Mouse (Mus musculus): Measurements from ENCODE around the gene Prl8a9.

Prl8a9 gene

DNA sequence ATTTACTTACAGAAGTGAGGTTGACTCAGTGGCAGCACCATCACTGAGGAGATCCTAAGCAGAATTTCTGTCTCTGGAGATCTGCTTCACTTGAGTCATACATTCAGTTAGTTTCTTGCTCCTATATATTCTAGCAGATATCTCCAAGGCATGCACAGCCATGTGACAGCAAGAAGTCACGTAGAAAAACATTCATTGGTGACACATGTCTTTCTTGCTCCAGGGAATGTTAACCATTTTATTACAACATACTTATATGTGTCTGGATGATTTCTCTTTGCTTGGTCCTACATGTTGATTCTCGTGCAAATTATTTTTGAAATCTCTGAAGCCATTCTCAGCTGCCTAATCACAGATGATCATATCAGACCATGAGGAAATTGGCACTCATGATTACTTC is at the start of gene Prl8a9:
Prl8a9 (minus strand) TSS at position 101 of the 400 bp plus-strand sequence.
- no peak for DNase-seq

DNA sequence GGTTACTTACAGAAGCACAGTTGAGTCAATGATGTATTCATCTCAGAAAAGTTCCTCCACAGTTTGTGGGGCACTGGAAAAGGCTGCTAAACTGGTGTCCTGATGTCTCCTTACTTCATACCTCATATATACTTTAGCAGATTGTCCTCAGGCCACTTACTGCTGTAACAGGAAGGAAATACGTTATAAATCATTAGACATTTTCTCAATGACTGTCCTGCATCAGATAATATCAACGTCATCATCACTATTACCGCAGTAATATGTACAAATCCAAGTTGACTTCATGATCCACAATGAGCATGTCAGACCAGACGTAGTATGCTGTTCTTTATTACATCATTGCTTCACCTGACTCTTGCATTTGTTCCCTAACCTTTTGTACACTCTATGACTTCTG is 46.1 kb upstream of the Prl8a9 start, which contains the start of gene Prl7b1:
Prl7b1 (minus strand) TSS at position 101 of the 400 bp plus-strand sequence.
- no peak for DNase-seq

DNA sequence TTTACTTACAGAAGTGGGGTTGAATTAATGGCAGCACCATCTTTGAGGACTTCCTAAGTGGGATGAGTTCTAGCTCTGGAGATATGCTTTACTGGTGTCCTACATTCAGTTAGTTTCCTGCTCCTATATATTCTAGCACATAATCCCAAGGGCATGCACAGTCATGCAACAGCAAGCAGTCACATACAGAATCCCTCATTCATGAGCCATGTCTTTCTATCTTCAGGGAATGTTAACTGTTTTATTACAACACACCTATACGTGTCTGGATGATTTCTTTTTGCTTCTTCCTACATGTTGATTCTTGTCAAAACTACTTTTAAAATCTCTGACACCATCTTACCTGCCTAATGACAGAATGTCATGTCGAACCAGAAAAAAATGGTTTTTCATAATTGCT is 17.7 kb upstream of the Prl8a9 start, which contains the start of gene Prl8a1:
Prl8a1 (minus strand) TSS at position 101 of the 400 bp plus-strand sequence.
- no peak for DNase-seq

DNA sequence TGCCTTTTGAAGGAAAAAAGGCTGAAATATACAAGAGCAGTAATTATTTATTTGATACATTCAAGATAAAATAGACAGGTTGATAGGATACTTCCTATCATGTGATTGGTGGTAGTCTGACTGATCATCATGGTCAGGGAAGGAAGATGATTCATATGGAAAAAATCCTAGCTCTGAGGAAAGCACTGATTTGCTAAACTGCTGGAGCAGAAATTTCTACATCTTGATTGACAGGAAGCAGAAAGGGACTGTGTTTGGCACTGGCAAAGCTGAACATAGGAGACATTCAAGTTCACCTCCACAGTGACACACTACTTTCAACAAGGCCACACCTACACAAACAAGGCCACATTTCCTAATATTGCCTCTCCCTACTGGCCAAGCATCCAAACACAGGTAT is 11.1 kb downstream of the Prl8a9 start:
- DNase-seq = no peak

DNA sequence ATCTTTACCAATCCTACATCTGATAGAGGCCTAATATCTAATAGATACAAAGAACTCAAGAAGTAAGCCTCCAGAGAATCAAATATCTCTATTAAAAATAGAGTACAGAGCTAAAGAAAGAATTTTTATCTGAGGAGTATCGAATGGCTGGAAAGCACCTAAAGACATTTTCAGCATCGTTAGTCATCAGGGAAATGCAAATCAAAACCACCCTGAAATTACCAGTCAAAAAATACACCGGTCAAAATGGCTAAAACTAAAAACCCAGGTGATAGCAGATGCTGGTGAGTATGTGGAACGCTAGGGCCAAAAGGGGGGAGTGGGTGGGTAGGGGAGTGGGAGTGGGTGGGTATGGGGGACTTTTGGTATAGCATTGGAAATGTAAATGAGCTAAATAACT is 41.2 kb downstream of the Prl8a9 start:
- no peak for DNase-seq

DNA sequence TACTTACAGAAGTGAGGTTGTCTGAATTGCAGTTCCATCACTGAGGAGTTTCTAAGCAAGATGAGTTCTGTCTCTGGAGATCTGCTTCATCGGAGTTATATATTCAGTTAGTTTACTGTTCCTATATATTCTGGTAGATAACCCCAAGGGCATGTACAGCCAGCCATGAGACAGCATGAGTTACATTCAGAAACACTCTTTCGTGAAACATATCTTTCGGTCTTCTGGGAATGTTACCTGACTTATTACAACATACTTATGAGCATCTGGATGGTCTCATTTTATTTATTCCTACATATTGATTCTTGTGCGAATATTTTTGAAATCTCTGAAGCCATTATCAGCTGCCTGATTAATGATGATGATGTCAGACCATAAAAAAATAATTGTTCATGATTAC is 51.3 kb downstream of the Prl8a9 start, which contains the start of gene Prl8a8:
Prl8a8 (minus strand) TSS at position 101 of the 400 bp plus-strand sequence.
- DNase-seq = no peak

All from cerebellum, postnatal 14 days (tissue).